Mouse (Mus musculus): ENCODE results near the gene Sec14l2. TPM values are rescaled to one million over a fixed set of nuclear protein-coding genes. Genes with fewer than 3 reads are reported as not detected.

Gene Sec14l2
- total and polyA plus RNA-seq, 3 experiments = 16.7 to 24.2 (median 21.5) TPM

GRCm38 (mm10) chr11:4097091-4097621 lies 26.1 kb downstream of the Sec14l2 start:
- Histone ChIP-seq H3K9ac (ENCODE audit: insufficient read depth, low read depth) (peak overlapping the region; percentile 95), H3K4me3 (replicated peaks in 1 of 3; ENCODE audit: low read depth in 2 of 3, low read length in 2 of 3, poor library complexity in 1 of 3) (peak overlapping the region; percentile 54 to 78 (median 67)), H3K36me3 (replicated peaks in 1 of 2; ENCODE audit: control insufficient read depth in 1 of 2, insufficient read depth in 1 of 2, low read length in 1 of 2) (peaks cover 25 to 55% of the 10 kb centered on the region in 2 experiments), H3K4me1 (ENCODE audit: control insufficient read depth in 1 of 2, insufficient read depth in 2 of 2) (peaks cover 11 to 30% of the 10 kb centered on the region in 2 experiments), H3K27ac (ENCODE audit: insufficient read depth, low read depth) (peak overlapping the region; percentile 82), H3K9me3 (replicated peaks; ENCODE audit: low read length) (peaks cover under 1% of the 10 kb centered on the region), H3K27me3 (replicated peaks) (no peaks in the 10 kb centered on the region), H3K79me2 (replicated peaks; ENCODE audit: control insufficient read depth, extremely low read depth, insufficient read depth, poor library complexity, severe bottlenecking) (no peaks in the 10 kb centered on the region), H3K4me2 (ENCODE audit: insufficient read depth, low read depth, poor library complexity, severe bottlenecking) (peak overlapping the region; percentile 62)
- dilution Hi-C loops (cut with MboI; ENCODE audit: extremely low pct_ligation_motif_present, extremely low pct_unique_long_range_greater_than_20kb, low sequenced_read_pairs) = no loop called here
- TF ChIP-seq MAZ (IDR thresholded peaks at IDR 0.05; ENCODE audit: low read depth, low read length) (no peak), SMC3 (IDR thresholded peaks at IDR 0.05; ENCODE audit: low read depth, low read length) (no peak), E2F4 (IDR thresholded peaks at IDR 0.05; ENCODE audit: insufficient replicate concordance, low read depth, low read length) (no peak), CHD1 (IDR thresholded peaks at IDR 0.05; ENCODE audit: low read depth, low read length) (no peak), POLR2AphosphoS2 (IDR thresholded peaks at IDR 0.05; ENCODE audit: low read depth, low read length) (0 out of 2 replicates have a peak, but pooled peaks have one; percentile 11), MXI1 (IDR thresholded peaks at IDR 0.05; ENCODE audit: low read depth, low read length) (no peak)
- DNase-seq (ENCODE audit: extremely low read depth) = peak; percentile 12
- in situ Hi-C loops (cut with MboI; ENCODE audit: low pct_ligation_motif_present, low pct_unique_long_range_greater_than_20kb, low sequenced_read_pairs) = no loop called here

GRCm38 (mm10) chr11:4096054-4096984 lies 26.9 kb downstream of the Sec14l2 start:
- Histone ChIP-seq H3K79me2 (replicated peaks; ENCODE audit: control insufficient read depth, extremely low read depth, insufficient read depth, poor library complexity, severe bottlenecking) (no peaks in the 10 kb centered on the region), H3K36me3 (replicated peaks in 1 of 2; ENCODE audit: control insufficient read depth in 1 of 2, insufficient read depth in 1 of 2, low read length in 1 of 2) (peaks cover 23 to 55% of the 10 kb centered on the region in 2 experiments), H3K9ac (ENCODE audit: insufficient read depth, low read depth) (peak overlapping the region; percentile 95), H3K4me1 (ENCODE audit: control insufficient read depth in 1 of 2, insufficient read depth in 2 of 2) (peaks cover 11 to 30% of the 10 kb centered on the region in 2 experiments), H3K4me2 (ENCODE audit: insufficient read depth, low read depth, poor library complexity, severe bottlenecking) (peak overlapping the region; percentile 78), H3K9me3 (replicated peaks; ENCODE audit: low read length) (peaks cover 7% of the 10 kb centered on the region), H3K27ac (ENCODE audit: insufficient read depth, low read depth) (peak overlapping the region; percentile 82), H3K27me3 (replicated peaks) (no peaks in the 10 kb centered on the region), H3K4me3 (replicated peaks in 1 of 3; ENCODE audit: low read depth in 2 of 3, low read length in 2 of 3, poor library complexity in 1 of 3) (peak overlapping the region; percentile 61 to 78 (median 67))
- in situ Hi-C loops (cut with MboI; ENCODE audit: low pct_ligation_motif_present, low pct_unique_long_range_greater_than_20kb, low sequenced_read_pairs) (no loop called here), dilution Hi-C loops (cut with MboI; ENCODE audit: extremely low pct_ligation_motif_present, extremely low pct_unique_long_range_greater_than_20kb, low sequenced_read_pairs) (no loop called here)
- DNase-seq (ENCODE audit: extremely low read depth) = peak; percentile 100
- TF ChIP-seq ZC3H11A (IDR thresholded peaks at IDR 0.05; ENCODE audit: low read depth, low read length) (no peak), JUN (IDR thresholded peaks at IDR 0.05; ENCODE audit: insufficient read depth, low read depth, low read length) (no peak), CTCF (conservative IDR thresholded peaks at IDR 0.05 in 1 of 2, IDR thresholded peaks at IDR 0.05 in 1 of 2; ENCODE audit: low read depth in 2 of 2, low read length in 2 of 2) (no peak), JUND (conservative IDR thresholded peaks at IDR 0.05; ENCODE audit: low read depth, low read length) (no peak), IRF4 (IDR thresholded peaks at IDR 0.05; ENCODE audit: low read depth, low read length) (peak; percentile 71), RCOR1 (conservative IDR thresholded peaks at IDR 0.05; ENCODE audit: low read depth, low read length) (no peak), TBP (conservative IDR thresholded peaks at IDR 0.05; ENCODE audit: low read depth, low read length) (peak; percentile 96), CHD2 (IDR thresholded peaks at IDR 0.05; ENCODE audit: low read length) (peak; percentile 100), USF1 (IDR thresholded peaks at IDR 0.05; ENCODE audit: low read depth, low read length) (peak; percentile 95), ZKSCAN1 (IDR thresholded peaks at IDR 0.05; ENCODE audit: borderline replicate concordance, low read depth, low read length) (no peak), PAX5 (IDR thresholded peaks at IDR 0.05; ENCODE audit: low read length) (no peak), ELF1 (IDR thresholded peaks at IDR 0.05; ENCODE audit: low read depth, low read length) (peak; percentile 89), SMC3 (IDR thresholded peaks at IDR 0.05; ENCODE audit: low read depth, low read length) (no peak), ZMIZ1 (IDR thresholded peaks at IDR 0.05; ENCODE audit: low read depth, low read length) (peak; percentile 95), MAZ (IDR thresholded peaks at IDR 0.05; ENCODE audit: low read depth, low read length) (peak; percentile 92; the same call in 1 of the 2 replicates), SIN3A (IDR thresholded peaks at IDR 0.05; ENCODE audit: low read length) (peak; percentile 81; the same call in 1 of the 2 replicates), E2F4 (IDR thresholded peaks at IDR 0.05; ENCODE audit: insufficient replicate concordance, low read depth, low read length) (0 out of 2 replicates have a peak, but pooled peaks have one; percentile 75), MYC (IDR thresholded peaks at IDR 0.05; ENCODE audit: low read depth, low read length) (peak; percentile 90), EP300 (IDR thresholded peaks at IDR 0.05; ENCODE audit: low read length) (no peak), UBTF (IDR thresholded peaks at IDR 0.05; ENCODE audit: low read depth, low read length) (0 out of 2 replicates have a peak, but pooled peaks have one; percentile 18), MAX (IDR thresholded peaks at IDR 0.05; ENCODE audit: low read length) (peak; percentile 93), POLR2A (IDR thresholded peaks at IDR 0.05; ENCODE audit: low read depth, low read length) (peak; percentile 99), POLR2AphosphoS2 (IDR thresholded peaks at IDR 0.05; ENCODE audit: low read depth, low read length) (peak; percentile 98), CHD1 (IDR thresholded peaks at IDR 0.05; ENCODE audit: low read depth, low read length) (0 out of 2 replicates have a peak, but pooled peaks have one; percentile 28), HCFC1 (IDR thresholded peaks at IDR 0.05; ENCODE audit: low read depth, low read length) (peak; percentile 96), ETS1 (conservative IDR thresholded peaks at IDR 0.05; ENCODE audit: low read depth, low read length) (no peak; the same call in 1 of the 2 replicates), MAFK (IDR thresholded peaks at IDR 0.05; ENCODE audit: insufficient replicate concordance, low read length) (no peak), MXI1 (IDR thresholded peaks at IDR 0.05; ENCODE audit: low read depth, low read length) (peak; percentile 85)

Measured in CH12.LX (cell line).